Mouse (Mus musculus) thymus, adult 2 months (tissue): ENCODE data around the gene Reep1.

Experiments used
- CTCF ChIP-seq: fragments of 200-500 bp; IDR thresholded peaks from 2 replicates; pipeline ENCODE4 v1.5.1; 2012; ENCODE audit warnings: mild to moderate bottlenecking, control low read depth, low read length, moderate library complexity, borderline replicate concordance; ENCODE audit not compliant: control insufficient read depth, poor library complexity, insufficient read depth; ENCODE audit errors: extremely low read depth
- POLR2A ChIP-seq: fragments of 200-500 bp; IDR thresholded peaks from 2 replicates; pipeline ENCODE4 v1.6.1; 2012; ENCODE audit warnings: mild to moderate bottlenecking, low read length, control low read depth, moderate library complexity; ENCODE audit not compliant: control insufficient read depth, poor library complexity, insufficient read depth; ENCODE audit errors: extremely low read depth

DNA sequence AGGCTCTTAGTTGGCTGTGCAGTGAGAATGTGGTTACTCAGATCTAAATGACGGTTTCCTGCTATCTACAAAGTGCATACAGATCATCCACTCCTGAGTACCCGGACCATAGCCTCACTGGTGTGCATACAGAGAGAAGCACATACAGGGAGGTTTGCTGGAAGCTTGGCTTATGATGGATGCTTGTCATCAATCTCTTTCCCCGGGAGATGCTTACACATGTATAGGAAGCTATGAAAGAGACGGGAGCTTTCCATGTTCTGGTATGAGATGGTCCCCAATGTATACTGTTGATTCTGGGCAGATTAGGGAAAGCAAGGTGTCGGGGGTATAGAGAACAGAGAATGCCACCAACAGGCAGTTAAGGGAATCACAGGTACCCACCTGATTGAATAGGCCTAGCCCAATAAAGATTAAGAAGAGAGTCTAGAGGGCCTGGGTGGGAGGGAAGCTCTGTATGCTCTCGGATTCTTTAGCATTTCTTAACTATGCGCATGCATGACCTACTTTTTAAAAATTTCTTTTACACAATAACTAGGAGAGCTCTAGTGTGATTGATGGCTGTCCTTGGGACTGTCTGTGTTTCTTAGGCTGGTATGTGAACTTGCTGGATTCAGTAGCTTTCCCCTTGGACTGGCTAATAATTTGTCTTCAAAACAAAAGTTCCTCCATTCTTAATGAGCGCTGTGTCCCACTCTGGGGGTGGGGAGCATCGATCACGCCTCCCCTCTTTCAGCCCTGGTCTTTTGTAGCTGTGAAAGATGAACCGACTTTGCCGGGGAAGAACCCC is 62.7 kb downstream of the Reep1 start:
- TF ChIP-seq CTCF (no peak), POLR2A (no peak)
